Mouse (Mus musculus) CH12.LX (cell line): ENCODE measurements at regions not wholly inside any gene's neighbourhood (a gene's known extent, or its start where the extent isn't known, plus 50 kb on each side); places are given as distances from the start of the nearest gene placed in this dataset.

Source experiments
- DNase-seq: peaks from one replicate; pipeline ENCODE4 v3.0.0-alpha.2; 2013; ENCODE audit errors: extremely low read depth
- H3K27ac ChIP-seq: 2 replicates; pipeline ENCODE4 v1.5.1; 2012; ENCODE audit warnings: low read depth, mild to moderate bottlenecking, control low read depth, moderate library complexity; ENCODE audit not compliant: insufficient read depth
- H3K27me3 ChIP-seq: replicated peaks from 2 replicates; pipeline ENCODE3; 2012; ENCODE audit warnings: inconsistent platforms
- H3K36me3 ChIP-seq, 2 experiments: replicated peaks in 1 of 2; 2 replicates each; pipeline versions ENCODE3 to v1.6.1; 2012; ENCODE audit warnings: inconsistent platforms in 1 of 2, low read length in 1 of 2, mild to moderate bottlenecking in 1 of 2, mixed read lengths in 1 of 2, moderate library complexity in 1 of 2; ENCODE audit not compliant: control insufficient read depth in 1 of 2, insufficient read depth in 1 of 2
- H3K4me1 ChIP-seq, 2 experiments: 2 replicates each; pipeline ENCODE4 v1.6.1; 2012; ENCODE audit warnings: inconsistent platforms in 1 of 2, moderate library complexity in 1 of 2; ENCODE audit not compliant: insufficient read depth in 2 of 2, control insufficient read depth in 1 of 2
- H3K4me2 ChIP-seq: 2 replicates; pipeline ENCODE4 v1.6.1; 2012; ENCODE audit warnings: low read depth, mild to moderate bottlenecking, control low read depth; ENCODE audit not compliant: poor library complexity, insufficient read depth, severe bottlenecking
- H3K4me3 ChIP-seq, 3 experiments: fragments of 150-350 bp in 1 of 3; sonication (generic) in 1 of 3; replicated peaks in 1 of 3; 2 replicates each; pipeline versions ENCODE3 to v1.5.1; 2011 to 2012; ENCODE audit warnings: low read depth in 2 of 3, low read length in 2 of 3, mild to moderate bottlenecking in 2 of 3, moderate library complexity in 2 of 3, control low read depth in 1 of 3, improper control_type of control experiment in 1 of 3, inconsistent platforms in 1 of 3, mixed read lengths in 1 of 3; ENCODE audit not compliant: poor library complexity in 1 of 3
- H3K79me2 ChIP-seq: replicated peaks from 2 replicates; pipeline ENCODE4 v1.6.1; 2012; ENCODE audit warnings: mild to moderate bottlenecking, moderate library complexity; ENCODE audit not compliant: control insufficient read depth, poor library complexity, insufficient read depth, severe bottlenecking; ENCODE audit errors: extremely low read depth
- H3K9ac ChIP-seq: 2 replicates; pipeline ENCODE4 v1.6.1; 2012; ENCODE audit warnings: low read depth, mild to moderate bottlenecking, control low read depth, moderate library complexity; ENCODE audit not compliant: insufficient read depth
- H3K9me3 ChIP-seq: replicated peaks from 2 replicates; pipeline ENCODE3; 2012; ENCODE audit warnings: low read length, inconsistent platforms, mixed read lengths
- CHD1 ChIP-seq: IDR thresholded peaks from 2 replicates; pipeline ENCODE4 v1.6.1; 2012; ENCODE audit warnings: low read depth, low read length, improper control_type of control experiment, inconsistent platforms
- CTCF ChIP-seq, 2 experiments: IDR thresholded peaks in 1 of 2; conservative IDR thresholded peaks in 1 of 2; 2 replicates each; pipeline ENCODE4 v1.5.1; 2011 to 2012; ENCODE audit warnings: low read depth in 2 of 2, low read length in 2 of 2, improper control_type of control experiment in 1 of 2, inconsistent platforms in 1 of 2, mild to moderate bottlenecking in 1 of 2, moderate library complexity in 1 of 2
- E2F4 ChIP-seq: IDR thresholded peaks from 2 replicates; pipeline ENCODE4 v1.6.1; 2011; ENCODE audit warnings: low read depth, low read length, improper control_type of control experiment; ENCODE audit not compliant: insufficient replicate concordance
- ELF1 ChIP-seq: IDR thresholded peaks from 2 replicates; pipeline ENCODE4 v1.6.1; 2014; ENCODE audit warnings: low read depth, mild to moderate bottlenecking, inconsistent platforms, low read length, improper control_type of control experiment
- GABPA ChIP-seq: IDR thresholded peaks from 2 replicates; pipeline ENCODE4 v1.6.1; 2012; ENCODE audit warnings: low read depth, low read length, improper control_type of control experiment, inconsistent platforms; ENCODE audit not compliant: insufficient replicate concordance
- HCFC1 ChIP-seq: IDR thresholded peaks from 2 replicates; pipeline ENCODE4 v1.6.1; 2012; ENCODE audit warnings: low read depth, mild to moderate bottlenecking, inconsistent platforms, low read length, improper control_type of control experiment
- IRF4 ChIP-seq: IDR thresholded peaks from 2 replicates; pipeline ENCODE4 v1.6.1; 2014; ENCODE audit warnings: low read depth, mild to moderate bottlenecking, inconsistent platforms, low read length, improper control_type of control experiment
- JUND ChIP-seq: conservative IDR thresholded peaks from 2 replicates; pipeline ENCODE4 v1.6.1; 2011; ENCODE audit warnings: low read depth, low read length, improper control_type of control experiment
- MAZ ChIP-seq: IDR thresholded peaks from 2 replicates; pipeline ENCODE4 v1.6.1; 2012; ENCODE audit warnings: low read depth, mild to moderate bottlenecking, inconsistent platforms, low read length, improper control_type of control experiment, moderate library complexity
- MYC ChIP-seq: IDR thresholded peaks from 2 replicates; pipeline ENCODE4 v1.6.1; 2011; ENCODE audit warnings: low read depth, mild to moderate bottlenecking, improper control_type of control experiment, low read length
- NELFE ChIP-seq: IDR thresholded peaks from 2 replicates; pipeline ENCODE4 v1.6.1; 2011; ENCODE audit warnings: low read depth, low read length, improper control_type of control experiment
- PAX5 ChIP-seq: IDR thresholded peaks from 2 replicates; pipeline ENCODE4 v1.6.1; 2012; ENCODE audit warnings: low read length, inconsistent platforms, mixed read lengths
- RAD21 ChIP-seq: IDR thresholded peaks from 2 replicates; pipeline ENCODE4 v1.6.1; 2011; ENCODE audit warnings: low read depth, mild to moderate bottlenecking, low read length, improper control_type of control experiment, moderate library complexity
- SMC3 ChIP-seq: IDR thresholded peaks from 2 replicates; pipeline ENCODE4 v1.6.1; 2011; ENCODE audit warnings: low read depth, low read length, improper control_type of control experiment
- TCF12 ChIP-seq: IDR thresholded peaks from 2 replicates; pipeline ENCODE4 v1.6.1; 2014; ENCODE audit warnings: low read depth, mild to moderate bottlenecking, inconsistent platforms, low read length, improper control_type of control experiment
- USF1 ChIP-seq: IDR thresholded peaks from 2 replicates; pipeline ENCODE4 v1.6.1; 2014; ENCODE audit warnings: low read depth, mild to moderate bottlenecking, inconsistent platforms, low read length, improper control_type of control experiment
- USF2 ChIP-seq: conservative IDR thresholded peaks from 2 replicates; pipeline ENCODE4 v1.6.1; 2011; ENCODE audit warnings: low read depth, low read length, improper control_type of control experiment
- ZC3H11A ChIP-seq: IDR thresholded peaks from 2 replicates; pipeline ENCODE4 v1.6.1; 2012; ENCODE audit warnings: low read depth, mild to moderate bottlenecking, inconsistent platforms, low read length, improper control_type of control experiment
- ZKSCAN1 ChIP-seq: IDR thresholded peaks from 2 replicates; pipeline ENCODE4 v1.6.1; 2012; ENCODE audit warnings: low read depth, inconsistent platforms, low read length, improper control_type of control experiment, borderline replicate concordance
- ZMIZ1 ChIP-seq: IDR thresholded peaks from 2 replicates; pipeline ENCODE4 v1.6.1; 2012; ENCODE audit warnings: low read depth, mild to moderate bottlenecking, inconsistent platforms, low read length, improper control_type of control experiment
- ZNF384 ChIP-seq: IDR thresholded peaks from 2 replicates; pipeline ENCODE4 v1.6.1; 2012; ENCODE audit warnings: low read depth, low read length, improper control_type of control experiment, inconsistent platforms
- dilution Hi-C: fragments of 300-500 bp; cut with MboI; formaldehyde crosslinking; loops from 2 replicates; pipeline ENCODE4 v1.14.3; 2020; ENCODE audit warnings: low sequenced_read_pairs; ENCODE audit not compliant: extremely low pct_unique_long_range_greater_than_20kb, extremely low pct_ligation_motif_present
- in situ Hi-C: fragments of 300-500 bp; cut with MboI; formaldehyde crosslinking; loops from 3 replicates; pipeline ENCODE4 v1.14.3; 2019; ENCODE audit warnings: low sequenced_read_pairs, low pct_ligation_motif_present, low pct_unique_long_range_greater_than_20kb, mixed read lengths

- TF ChIP-seq IRF4: no peak
- TF ChIP-seq SMC3: no peak
- TF ChIP-seq RAD21: no peak
- no peak for TF ChIP-seq CTCF (conservative IDR thresholded peaks at IDR 0.05 in 1 of 2, IDR thresholded peaks at IDR 0.05 in 1 of 2; ENCODE audit: low read depth in 2 of 2, low read length in 2 of 2)
- TF ChIP-seq MYC: no peak
- TF ChIP-seq USF2: no peak
- no peak for TF ChIP-seq MAZ
- no peak for TF ChIP-seq ZMIZ1
- no peak for TF ChIP-seq TCF12
- no peak for TF ChIP-seq ZKSCAN1
- TF ChIP-seq HCFC1: no peak
- no peak for TF ChIP-seq USF1
- no peak for TF ChIP-seq ELF1
- TF ChIP-seq PAX5: no peak
- TF ChIP-seq GABPA: no peak
- TF ChIP-seq E2F4: no peak
- TF ChIP-seq JUND: no peak
- no peak for TF ChIP-seq ZC3H11A
- TF ChIP-seq NELFE: no peak
- TF ChIP-seq ZNF384: no peak
- TF ChIP-seq, all 38 proteins: peak for 0
- H3K27me3 ChIP-seq: no peaks in the 10 kb centered on the region
- no peaks in the 10 kb centered on the region for H3K36me3 ChIP-seq
- H3K4me2 ChIP-seq: no peak overlapping the region
- in situ Hi-C loops (no loop called here), dilution Hi-C loops (no loop called here)
- peaks cover 0 to 5% of the 10 kb centered on the region in 2 experiments; a peak in 3 of 4 replicates for H3K4me1 ChIP-seq
- H3K4me3 ChIP-seq: no peak overlapping the region
- no peaks in the 10 kb centered on the region for H3K9me3 ChIP-seq
- no peaks in the 10 kb centered on the region for H3K79me2 ChIP-seq
- DNase-seq: no peak
- H3K27ac ChIP-seq: no peak overlapping the region
- H3K9ac ChIP-seq: no peak overlapping the region
Measured at GRCm38 (mm10) chr6:22567891-22568290, 211.8 kb upstream of the Fam3c start.

GRCm38 (mm10) chr6:22548296-22549245, 192.5 kb upstream of the Fam3c start:
- H3K27me3 ChIP-seq: no peaks in the 10 kb centered on the region
- no peaks in the 10 kb centered on the region for H3K36me3 ChIP-seq
- in situ Hi-C loops: no loop called here
- no peak for TF ChIP-seq CHD1
- H3K9ac ChIP-seq: no peak overlapping the region
- no peak overlapping the region for H3K27ac ChIP-seq
- no peak for DNase-seq
- no peak overlapping the region for H3K4me2 ChIP-seq
- no peaks in the 10 kb centered on the region for H3K9me3 ChIP-seq
- H3K4me1 ChIP-seq: 0 out of 4 replicates have a peak, but pooled peaks cover 0 to 2% of the 10 kb centered on the region in 2 experiments
- H3K79me2 ChIP-seq: no peaks in the 10 kb centered on the region
- dilution Hi-C loops: no loop called here
- H3K4me3 ChIP-seq: no peak overlapping the region
